9 mouse cellular contexts compared by ENCODE assay signal in the genomic region with DNA sequence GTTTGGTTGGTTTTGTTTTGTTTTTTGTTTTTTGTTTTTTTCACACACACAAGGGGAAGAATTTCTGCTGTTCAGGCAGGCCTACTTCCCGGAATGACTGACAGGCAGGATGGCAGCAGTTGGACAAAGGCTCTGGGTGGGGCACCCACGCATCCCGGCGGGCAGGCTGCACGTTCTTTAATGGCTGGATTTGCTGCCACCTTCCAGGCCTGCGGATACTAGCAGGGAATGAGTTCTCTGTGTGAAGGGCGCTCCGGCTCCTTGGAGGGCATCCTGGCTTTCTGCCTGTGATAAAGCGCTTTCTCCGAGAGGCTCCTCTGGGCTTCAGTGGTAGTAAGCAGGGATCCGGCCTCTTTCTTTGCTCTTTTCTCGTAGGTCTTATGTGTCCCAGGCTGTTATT. TPM values are rescaled to one million over a fixed set of nuclear protein-coding genes. Genes with fewer than 3 reads are reported as not detected.
DNase-seq lines count a peak whose midpoint lies in the region; ATAC-seq and TF ChIP-seq lines count a peak whose summit lies in the region.
"Had no signal": no experiment of that assay in that cellular context is flagged by ENCODE, and none has a peak within 500 bp of the region (broad histone marks: within the 10 kb centered on the region; RNA-seq: fewer than 3 reads in every experiment).

No protein-coding gene starts in this region.

- no peak for ATAC-seq in inflammation-experienced regulatory T-cells, adult 6 months

- no peaks in the 10 kb centered on the region for H3K4me1 ChIP-seq in cerebellum, adult 2 months (ENCODE audit: control insufficient read depth, insufficient read depth, low read length)
- peaks cover 95% of the 10 kb centered on the region for H3K4me1 ChIP-seq in hindbrain, embryonic 10.5 days (replicated peaks)
- peaks cover 84% of the 10 kb centered on the region for H3K4me1 ChIP-seq in midbrain, embryonic 10.5 days

- no peaks in the 10 kb centered on the region for H3K27me3 ChIP-seq in cerebellum, adult 2 months (ENCODE audit: control insufficient read depth, insufficient read depth, low read length)
- peaks cover 32% of the 10 kb centered on the region for H3K27me3 ChIP-seq in hindbrain, embryonic 10.5 days (ENCODE audit: insufficient read depth, poor library complexity, severe bottlenecking)
- peaks cover 20% of the 10 kb centered on the region for H3K27me3 ChIP-seq in midbrain, embryonic 10.5 days (ENCODE audit: low read depth, poor library complexity, severe bottlenecking)
- H3K27me3 ChIP-seq: Patski had no signal

- no peak for TF ChIP-seq CTCF in cerebellum, adult 2 months (IDR thresholded peaks at IDR 0.05; ENCODE audit: borderline replicate concordance, insufficient read depth, low read depth, low read length)

- TF ChIP-seq POLR2A in cerebellum, adult 2 months (IDR thresholded peaks at IDR 0.05; ENCODE audit: borderline replicate concordance, insufficient read depth, low read length), result no peak

- DNase-seq in cerebellum, adult 2 months, result peak; percentile 29 to 40
- DNase-seq in cerebellum, adult 9-10 months, result no peak
- peak; percentile 19 for DNase-seq in ES-CJ7 (ENCODE audit: low read depth, low spot score)
- DNase-seq in hindbrain, embryonic 10.5 days (ENCODE audit: low spot score), result peak; percentile 31
- DNase-seq in midbrain, embryonic 10.5 days (ENCODE audit: low spot score), result peak; percentile 40
- DNase-seq in spleen, postnatal 4 days (ENCODE audit: low spot score in 2 of 2), result no peak
- DNase-seq in lung, postnatal 4 days, result no peak

- peaks cover 31% of the 10 kb centered on the region for H3K36me3 ChIP-seq in hindbrain, embryonic 10.5 days
- peaks cover 48% of the 10 kb centered on the region for H3K36me3 ChIP-seq in midbrain, embryonic 10.5 days

- no peaks in the 10 kb centered on the region for H3K9me3 ChIP-seq in hindbrain, embryonic 10.5 days
- H3K9me3 ChIP-seq in midbrain, embryonic 10.5 days (replicated peaks), result no peaks in the 10 kb centered on the region

- H3K4me3 ChIP-seq in cerebellum, adult 2 months (replicated peaks; ENCODE audit: insufficient read depth, low read depth, low read length), result no peak overlapping the region
- peak overlapping the region; percentile 91 for H3K4me3 ChIP-seq in hindbrain, embryonic 10.5 days
- peak overlapping the region; percentile 97 for H3K4me3 ChIP-seq in midbrain, embryonic 10.5 days

- H3K27ac ChIP-seq in cerebellum, adult 2 months (ENCODE audit: insufficient read depth, low read length), result no peak overlapping the region
- peak overlapping the region; percentile 98 for H3K27ac ChIP-seq in hindbrain, embryonic 10.5 days
- H3K27ac ChIP-seq in midbrain, embryonic 10.5 days (replicated peaks), result peak overlapping the region; percentile 99

- 49% methylated on average over 12 of the region's 12 CpGs for WGBS in cerebellum, adult 2 months
- WGBS in hindbrain, embryonic 10.5 days, result 31% methylated on average over 12 of the region's 12 CpGs
- 26% methylated on average over 12 of the region's 12 CpGs for WGBS in midbrain, embryonic 10.5 days

RNA-seq across cellular contexts. Expression of gene Rgma, which starts 2.0 kb away (rescaled TPM):
- polyA plus RNA-seq in cerebellum, adult 2 months (2012; rRNA removed), result 33.5 and 33.6 TPM in 2 replicates
- polyA plus RNA-seq in hindbrain, embryonic 10.5 days (2016; fragmentation: Nextera tagmentation; extraction: Ambion mirVana), result 38.4 and 51.1 TPM in 2 replicates
- 51.2 and 65.4 TPM in 2 replicates for polyA plus RNA-seq in midbrain, embryonic 10.5 days (2016; fragmentation: Nextera tagmentation; extraction: Ambion mirVana)
- not detected for polyA plus RNA-seq in inflammation-experienced regulatory T-cells, adult 6 months (2017; shearing (Covaris generic))

Comparison
In these comparisons a context has a peak if more than half of its experiments do, and no peak if none do; other contexts are left out.
1. DNase-seq: peak in cerebellum, adult 2 months (2 of 2), ES-CJ7 (single experiment), hindbrain, embryonic 10.5 days (single experiment) and midbrain, embryonic 10.5 days (single experiment); none in cerebellum, adult 9-10 months (single experiment), spleen, postnatal 4 days (0 of 2) and lung, postnatal 4 days (0 of 2).
2. RNA of gene Rgma, which starts 2.0 kb away (polyA plus RNA-seq): 51.2 to 65.4 TPM in midbrain, embryonic 10.5 days, 38.4 to 51.1 TPM in hindbrain, embryonic 10.5 days and 33.5 to 33.6 TPM in cerebellum, adult 2 months; not detected in inflammation-experienced regulatory T-cells, adult 6 months; every median in the first group is over 10 times any median in the second.